Mouse (Mus musculus) heart, adult 2 months (tissue): ENCODE data around the gene Itga9. TPM values are rescaled to one million over a fixed set of nuclear protein-coding genes. Genes with fewer than 3 reads are reported as not detected.

Experiments used
- DNase-seq, 2 experiments: peaks; one replicate each; pipeline ENCODE4 v3.0.0; 2021
- H3K27ac ChIP-seq: fragments of 200-600 bp; 2 replicates; pipeline ENCODE4 v1.8.1; 2022
- H3K27me3 ChIP-seq: fragments of 200-500 bp; 2 replicates; pipeline ENCODE4 v1.6.1; 2012; ENCODE audit warnings: mild to moderate bottlenecking, low read length, inconsistent platforms, mixed read lengths; ENCODE audit not compliant: control insufficient read depth, insufficient read depth
- H3K36me3 ChIP-seq: fragments of 200-500 bp; 2 replicates; pipeline ENCODE4 v1.6.1; 2012; ENCODE audit warnings: low read length, inconsistent platforms; ENCODE audit not compliant: control insufficient read depth, insufficient read depth
- H3K4me1 ChIP-seq: fragments of 200-500 bp; 2 replicates; pipeline ENCODE4 v1.6.1; 2011; ENCODE audit warnings: low read length; ENCODE audit not compliant: control insufficient read depth, insufficient read depth
- H3K4me3 ChIP-seq: fragments of 200-600 bp; 2 replicates; pipeline ENCODE4 v1.8.1; 2022
- H3K79me2 ChIP-seq: fragments of 200-500 bp; replicated peaks from 2 replicates; pipeline ENCODE4 v1.6.1; 2012; ENCODE audit warnings: mild to moderate bottlenecking, inconsistent platforms, low read length, moderate library complexity, mixed read lengths; ENCODE audit not compliant: control insufficient read depth, insufficient read depth
- H3K9ac ChIP-seq: fragments of 200-500 bp; 2 replicates; pipeline ENCODE4 v1.6.1; 2012; ENCODE audit warnings: low read depth, mild to moderate bottlenecking, control low read depth, inconsistent platforms, low read length, mixed read lengths
- CTCF ChIP-seq: fragments of 200-600 bp; IDR thresholded peaks from 2 replicates; pipeline ENCODE4 v1.8.1; 2022; ENCODE audit warnings: antibody characterized with exemption, mild to moderate bottlenecking, moderate library complexity
- EP300 ChIP-seq: fragments of 200-500 bp; IDR thresholded peaks from 2 replicates; pipeline ENCODE4 v1.6.1; 2011; ENCODE audit warnings: low read depth, low read length, control low read depth; ENCODE audit not compliant: insufficient read depth
- POLR2A ChIP-seq: fragments of 200-500 bp; IDR thresholded peaks from 2 replicates; pipeline ENCODE4 v1.6.1; 2011; ENCODE audit warnings: mild to moderate bottlenecking, low read depth, low read length, control low read depth; ENCODE audit not compliant: insufficient read depth
- WGBS: fragments of 180-500 bp; shearing (Covaris S2); methylation state at CpG from one replicate; pipeline ENCODE4 v1.1.7; 2018; 5-methylcytosine and 5-hydroxymethylcytosine counted together
- intact Hi-C: fragments of 180-260 bp; cut with DNase I; formaldehyde crosslinking; loops from one replicate; pipeline ENCODE4 v1.15.1; 2025
- polyA plus RNA-seq: library from polyadenylated mRNA; depleted of rRNA; stranded (reverse); fragments of >200 nt; gene quantifications from 2 replicates; pipeline ENCODE4 v1.2.3, GENCODE M21; 2012
- total RNA-seq, 2 experiments: library from RNA; stranded (reverse); gene quantifications; 2 replicates each; pipeline ENCODE4 v1.2.3; 2021

Gene Itga9
- total and polyA plus RNA-seq, 3 experiments, result 34.8 to 41.9 (median 35.3) TPM

DNA sequence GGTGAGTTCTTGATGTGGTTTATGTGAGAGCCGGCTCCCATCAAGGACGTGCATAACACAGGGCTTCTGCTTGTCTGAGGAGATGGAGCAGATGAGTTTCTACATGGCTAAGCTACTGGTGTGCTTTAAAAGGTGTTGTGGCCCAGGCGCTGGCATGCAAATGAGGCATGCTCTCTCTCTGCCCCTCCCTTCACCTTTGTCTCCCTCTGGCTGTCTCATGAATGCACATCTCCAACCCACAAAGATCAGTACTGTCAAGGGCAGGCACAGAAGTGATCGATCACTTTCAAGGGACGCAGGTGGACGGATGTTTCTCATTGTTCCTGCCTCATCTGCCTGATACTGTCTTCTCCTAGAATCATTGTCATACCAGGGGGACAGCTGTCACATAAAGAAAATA lies 57.4 kb downstream of the Itga9 start:
- Histone ChIP-seq H3K9ac (no peak overlapping the region), H3K79me2 (no peaks in the 10 kb centered on the region), H3K4me3 (no peak overlapping the region), H3K4me1 (no peaks in the 10 kb centered on the region), H3K36me3 (no peaks in the 10 kb centered on the region), H3K27me3 (no peaks in the 10 kb centered on the region), H3K27ac (no peak overlapping the region)
- no peak for DNase-seq
- 90% methylated on average over 6 of the region's 6 CpGs for WGBS
- intact Hi-C loops, result loop anchor here (2.0 kb wide), 1 partner anchor 53 kb away; no protein-coding TSS in a partner anchor
- TF ChIP-seq POLR2A (no peak), EP300 (no peak), CTCF (no peak)

GRCm38 (mm10) chr9:118666069-118666468 lies 59.6 kb downstream of the Itga9 start:
- DNase-seq, result no peak
- Histone ChIP-seq H3K27ac (no peak overlapping the region), H3K4me3 (no peak overlapping the region), H3K36me3 (no peaks in the 10 kb centered on the region), H3K4me1 (no peaks in the 10 kb centered on the region), H3K9ac (no peak overlapping the region), H3K27me3 (no peaks in the 10 kb centered on the region), H3K79me2 (no peaks in the 10 kb centered on the region)
- intact Hi-C loops, result no loop called here
- 47% methylated on average over 3 of the region's 3 CpGs for WGBS
- TF ChIP-seq EP300 (no peak), CTCF (no peak), POLR2A (no peak)

DNA sequence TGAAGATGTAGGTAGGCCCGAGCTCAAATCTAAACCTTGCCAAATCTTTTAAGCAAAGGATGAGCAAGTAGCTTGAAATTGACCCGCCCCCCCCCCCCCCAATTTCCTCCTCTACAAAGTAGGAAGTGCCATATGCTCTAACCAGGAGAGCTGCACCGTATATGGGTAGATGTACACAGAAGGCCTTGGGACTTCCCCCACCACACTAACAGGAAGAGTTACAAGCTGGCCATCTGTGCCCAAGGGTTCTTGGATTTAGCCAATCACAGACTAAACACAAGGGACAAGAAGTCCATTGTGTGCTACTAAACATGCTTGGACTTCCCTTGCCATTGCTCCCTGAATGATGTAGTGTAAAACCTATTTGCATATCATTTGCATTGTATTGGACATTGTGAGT lies 63.2 kb downstream of the Itga9 start:
- no peak for TF ChIP-seq EP300
- no peak for TF ChIP-seq CTCF
- TF ChIP-seq POLR2A, result no peak
- no peak overlapping the region for H3K27ac ChIP-seq
- H3K4me3 ChIP-seq, result no peak overlapping the region
- peaks cover 2% of the 10 kb centered on the region; the same call in 1 of the 2 replicates for H3K4me1 ChIP-seq
- no peaks in the 10 kb centered on the region for H3K79me2 ChIP-seq
- intact Hi-C loops, result no loop called here
- H3K36me3 ChIP-seq, result no peaks in the 10 kb centered on the region
- DNase-seq, result no peak
- H3K9ac ChIP-seq, result no peak overlapping the region
- WGBS, result 68% methylated on average over 3 of the region's 3 CpGs
- no peaks in the 10 kb centered on the region for H3K27me3 ChIP-seq

- WGBS, result 34% methylated on average over 12 of the region's 12 CpGs
Measured at GRCm38 (mm10) chr9:118674277-118674676, 67.8 kb downstream of the Itga9 start.

GRCm38 (mm10) chr9:118674761-118675160 lies 68.3 kb downstream of the Itga9 start:
- no peaks in the 10 kb centered on the region for H3K27me3 ChIP-seq
- DNase-seq, result no peak
- WGBS, result 85% methylated on average over 22 of the region's 22 CpGs
- no peaks in the 10 kb centered on the region for H3K36me3 ChIP-seq
- peaks cover 6% of the 10 kb centered on the region for H3K4me1 ChIP-seq
- intact Hi-C loops, result no loop called here
- H3K4me3 ChIP-seq, result no peak overlapping the region
- no peak overlapping the region for H3K27ac ChIP-seq
- no peaks in the 10 kb centered on the region for H3K79me2 ChIP-seq
- TF ChIP-seq EP300, result no peak
- no peak for TF ChIP-seq CTCF
- no peak for TF ChIP-seq POLR2A
- no peak overlapping the region for H3K9ac ChIP-seq

More at GRCm38 (mm10) chr9:118674277-118674676, 67.8 kb downstream of the Itga9 start:
- no peaks in the 10 kb centered on the region for H3K79me2 ChIP-seq
- no peaks in the 10 kb centered on the region for H3K36me3 ChIP-seq
- H3K9ac ChIP-seq, result no peak overlapping the region
- peak; percentile 31 to 60 for DNase-seq
- no peak overlapping the region for H3K4me3 ChIP-seq
- H3K27me3 ChIP-seq, result no peaks in the 10 kb centered on the region
- intact Hi-C loops, result no loop called here
- H3K27ac ChIP-seq, result no peak overlapping the region
- H3K4me1 ChIP-seq, result peaks cover 6% of the 10 kb centered on the region
- peak; percentile 71; the same call in 1 of the 2 replicates for TF ChIP-seq EP300
- TF ChIP-seq POLR2A, result no peak

GRCm38 (mm10) chr9:118675573-118676170 lies 69.2 kb downstream of the Itga9 start:
- Histone ChIP-seq H3K79me2 (no peaks in the 10 kb centered on the region), H3K27me3 (no peaks in the 10 kb centered on the region), H3K9ac (no peak overlapping the region), H3K4me3 (no peak overlapping the region), H3K36me3 (no peaks in the 10 kb centered on the region), H3K27ac (no peak overlapping the region), H3K4me1 (peaks cover 6% of the 10 kb centered on the region)
- DNase-seq, result no peak
- TF ChIP-seq POLR2A, result no peak
- TF ChIP-seq EP300, result no peak
- no peak for TF ChIP-seq CTCF
- intact Hi-C loops, result no loop called here
- 86% methylated on average over 8 of the region's 8 CpGs for WGBS
